Mouse (Mus musculus) cerebellum, adult 11-12 months (tissue): ENCODE measurements at regions not wholly inside any gene's neighbourhood (a gene's known extent, or its start where the extent isn't known, plus 50 kb on each side); places are given as distances from the start of the nearest gene placed in this dataset.

Experiments
- DNase-seq: peaks from one replicate; pipeline ENCODE4 v3.0.0; 2022

DNA sequence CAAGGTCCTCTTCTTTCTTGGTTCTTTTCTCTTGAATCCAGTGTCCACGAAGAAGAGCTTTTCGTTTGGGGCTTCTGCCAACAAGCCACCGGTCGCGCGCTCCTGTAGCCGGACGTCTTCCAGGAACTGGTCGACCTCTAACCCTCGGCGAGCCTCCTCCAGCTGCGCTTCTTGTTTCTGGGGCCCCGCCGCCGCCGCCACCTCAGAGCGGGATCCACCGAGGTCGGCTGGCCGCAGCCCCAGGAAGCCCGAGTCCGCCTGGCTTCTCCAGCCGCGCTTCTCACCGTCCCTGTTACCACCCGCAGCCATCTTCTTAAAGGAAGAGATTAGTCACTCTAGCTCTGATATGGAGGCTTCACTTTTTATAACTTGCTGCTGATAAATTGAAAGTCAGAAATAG, 118.6 kb upstream of the Gm37988 start:
- DNase-seq = no peak

DNA sequence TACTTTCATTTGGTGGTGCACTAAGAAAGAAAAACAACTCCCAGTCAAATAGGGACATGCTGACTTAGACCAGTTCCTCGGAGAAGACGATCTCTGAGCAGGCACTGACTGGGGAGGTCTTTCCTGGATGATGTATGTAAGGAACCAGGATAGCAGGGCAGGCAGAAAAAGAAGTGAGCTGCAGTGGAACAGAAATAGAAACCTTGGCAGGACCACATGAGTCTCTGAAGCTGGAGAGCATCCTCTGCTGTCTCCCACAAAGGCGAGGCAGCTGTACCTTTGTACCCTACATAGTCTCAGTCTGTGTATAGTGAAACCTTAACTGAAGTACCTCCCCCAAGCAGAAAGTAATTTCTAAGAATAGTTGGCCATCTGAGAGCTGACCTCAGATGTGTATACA, 104.4 kb upstream of the Gm37988 start:
- no peak for DNase-seq

DNA sequence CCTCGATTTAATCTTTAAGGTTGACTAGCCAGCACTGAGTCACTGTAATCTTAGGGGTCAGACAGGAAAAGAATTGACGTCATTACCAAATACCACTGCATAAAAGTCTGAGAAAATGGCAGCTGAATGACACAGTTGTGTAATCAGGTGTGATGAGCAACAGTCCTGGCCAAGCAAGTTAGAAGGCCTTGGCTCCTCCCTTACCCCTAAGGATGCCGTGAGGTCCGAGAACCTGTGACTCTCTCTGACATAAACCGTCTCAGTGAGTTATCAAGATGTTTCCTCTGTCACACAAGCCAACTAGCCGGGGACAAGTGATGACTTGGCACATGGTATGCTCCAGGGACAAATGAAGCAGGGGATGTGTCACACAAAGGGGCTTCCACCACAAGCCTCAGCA, 101.5 kb upstream of the Gm37988 start:
- no peak for DNase-seq

DNA sequence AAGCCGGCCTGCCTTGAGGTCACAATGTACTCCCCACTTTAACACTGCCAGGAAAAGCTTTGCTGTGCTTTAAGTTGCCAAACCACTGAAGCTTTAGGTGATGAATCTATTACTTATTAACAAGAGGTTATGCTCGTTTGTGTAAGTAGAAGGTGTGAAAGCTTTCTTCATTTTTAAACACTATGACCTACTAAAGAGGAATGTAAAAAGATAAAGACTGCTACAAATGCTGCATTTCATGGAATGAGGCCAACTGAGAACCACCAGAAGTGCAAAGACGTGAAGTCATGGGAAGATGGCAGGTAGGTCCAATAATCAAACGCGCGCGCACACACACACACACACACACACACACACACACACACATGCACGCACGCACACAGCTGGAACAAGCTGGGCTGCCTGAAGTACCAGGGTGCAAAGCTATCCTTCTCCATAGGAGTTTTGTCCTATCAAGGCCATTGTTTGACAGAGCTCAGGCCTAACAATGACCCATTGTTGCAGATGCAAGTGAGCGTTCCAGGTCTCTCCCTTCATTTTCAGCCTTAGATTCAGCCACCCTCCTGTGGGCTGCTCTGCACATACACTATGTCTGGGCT, 85.3 kb upstream of the Gm37988 start:
- no peak for DNase-seq
